Mouse (Mus musculus) olfactory bulb, adult 2 months (tissue): ENCODE data around the gene Amotl2.

Source experiments
- CTCF ChIP-seq: fragments of 200-500 bp; IDR thresholded peaks from 2 replicates; pipeline ENCODE4 v1.5.1; 2012; ENCODE audit warnings: low read depth, mild to moderate bottlenecking, low read length, moderate library complexity; ENCODE audit not compliant: insufficient read depth
- POLR2A ChIP-seq: fragments of 200-500 bp; IDR thresholded peaks from 2 replicates; pipeline ENCODE4 v1.6.1; 2012; ENCODE audit warnings: mild to moderate bottlenecking, low read depth, low read length, moderate library complexity; ENCODE audit not compliant: insufficient read depth

DNA sequence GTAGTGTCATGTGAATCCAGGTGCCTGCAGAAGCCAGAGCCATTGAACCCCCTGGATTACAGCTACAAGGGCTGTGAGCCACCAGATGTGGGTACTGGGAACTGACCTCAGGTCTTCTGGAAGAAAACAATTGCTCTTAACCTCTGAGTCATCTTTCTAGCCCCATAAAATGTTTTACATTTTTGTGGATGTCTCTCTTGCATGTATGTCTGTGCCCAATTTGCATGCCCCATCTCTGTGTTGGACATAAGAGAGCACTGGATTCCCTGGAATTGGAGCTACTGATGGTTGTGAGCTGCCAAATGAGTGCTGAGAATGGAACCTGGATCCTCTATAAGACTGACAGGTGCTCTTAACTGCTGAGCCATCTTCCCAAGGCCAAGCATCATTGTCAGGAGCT lies 36.8 kb downstream of the Amotl2 start:
- TF ChIP-seq POLR2A, result no peak
- no peak for TF ChIP-seq CTCF
